Mouse (Mus musculus): Measurements from ENCODE around the gene Gm21988.

DNA sequence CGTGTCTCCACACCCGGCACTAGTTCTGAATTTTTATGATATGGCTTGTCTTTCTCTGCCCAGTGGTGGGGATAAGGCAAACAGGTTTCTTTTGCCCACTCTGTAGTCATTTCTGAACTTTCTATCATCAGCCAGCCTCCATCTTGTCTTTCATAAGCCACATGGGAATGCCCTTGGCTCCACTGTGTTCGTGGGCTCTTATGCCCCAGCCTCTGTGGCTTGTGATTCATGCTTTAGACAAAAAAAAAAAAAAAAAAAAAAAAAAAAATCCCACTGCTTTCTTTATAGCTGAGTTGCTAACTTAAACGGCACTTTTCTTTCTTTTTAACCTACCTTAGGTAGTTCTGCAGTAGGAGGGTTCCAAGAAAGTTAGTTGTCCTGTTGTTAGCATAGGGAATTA, 47.5 kb downstream of the Gm21988 start:
- no peak for TF ChIP-seq CTCF (conservative IDR thresholded peaks at IDR 0.05; ENCODE audit: low read length)
- no peak for TF ChIP-seq POU5F1 (IDR thresholded peaks at IDR 0.05; ENCODE audit: borderline replicate concordance, low read length)
- no peak for TF ChIP-seq NANOG (IDR thresholded peaks at IDR 0.05; ENCODE audit: borderline replicate concordance, low read length)

Measured in E14TG2a.4 (cell line).